Mouse (Mus musculus): ENCODE measurements around the gene Cobll1. TPM values are rescaled to one million over a fixed set of nuclear protein-coding genes. Genes with fewer than 3 reads are reported as not detected.

Gene Cobll1
- polyA plus RNA-seq, 1 experiment from 2014 or later = 23.8 TPM

DNA sequence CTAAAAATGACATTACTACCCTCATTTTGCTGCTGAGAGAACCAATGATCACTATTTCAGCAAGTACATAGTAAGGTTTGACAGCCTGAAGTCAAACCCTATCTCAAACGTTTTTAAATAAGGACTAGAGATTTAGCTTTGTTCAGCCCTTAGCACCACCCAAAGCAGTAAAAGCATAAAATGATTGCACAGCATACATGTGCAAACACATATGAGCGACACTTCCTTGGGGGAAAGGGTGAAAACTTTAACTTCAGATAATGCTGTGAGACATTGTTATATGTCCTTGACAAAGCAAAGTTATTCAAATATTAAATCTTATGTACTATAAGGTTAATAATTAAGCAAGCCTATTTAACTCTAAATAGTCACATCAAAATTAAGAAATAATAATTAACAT lies 18.2 kb upstream of the Cobll1 start:
- no peak for TF ChIP-seq CTCF (IDR thresholded peaks at IDR 0.05; ENCODE audit: low read depth)
- Histone ChIP-seq H3K9me3 (replicated peaks; ENCODE audit: low read length) (no peaks in the 10 kb centered on the region), H3K4me1 (replicated peaks; ENCODE audit: insufficient read depth, low read length) (no peaks in the 10 kb centered on the region), H3K4me2 (ENCODE audit: low read length) (no peak overlapping the region), H3K4me3 (replicated peaks; ENCODE audit: low read depth, low read length) (no peak overlapping the region), H3K36me3 (ENCODE audit: insufficient read depth, low read length) (no peaks in the 10 kb centered on the region), H3K27me3 (ENCODE audit: insufficient read depth, low read length) (no peaks in the 10 kb centered on the region), H3K9ac (ENCODE audit: low read depth, low read length) (no peak overlapping the region), H3K27ac (no peak overlapping the region)
- DNase-seq (ENCODE audit: low spot score) = no peak
- ATAC-seq (replicated peaks; ENCODE audit: low FRiP score, low read depth) = no peak
- 51% methylated on average over 2 of the region's 2 CpGs for WGBS

DNA sequence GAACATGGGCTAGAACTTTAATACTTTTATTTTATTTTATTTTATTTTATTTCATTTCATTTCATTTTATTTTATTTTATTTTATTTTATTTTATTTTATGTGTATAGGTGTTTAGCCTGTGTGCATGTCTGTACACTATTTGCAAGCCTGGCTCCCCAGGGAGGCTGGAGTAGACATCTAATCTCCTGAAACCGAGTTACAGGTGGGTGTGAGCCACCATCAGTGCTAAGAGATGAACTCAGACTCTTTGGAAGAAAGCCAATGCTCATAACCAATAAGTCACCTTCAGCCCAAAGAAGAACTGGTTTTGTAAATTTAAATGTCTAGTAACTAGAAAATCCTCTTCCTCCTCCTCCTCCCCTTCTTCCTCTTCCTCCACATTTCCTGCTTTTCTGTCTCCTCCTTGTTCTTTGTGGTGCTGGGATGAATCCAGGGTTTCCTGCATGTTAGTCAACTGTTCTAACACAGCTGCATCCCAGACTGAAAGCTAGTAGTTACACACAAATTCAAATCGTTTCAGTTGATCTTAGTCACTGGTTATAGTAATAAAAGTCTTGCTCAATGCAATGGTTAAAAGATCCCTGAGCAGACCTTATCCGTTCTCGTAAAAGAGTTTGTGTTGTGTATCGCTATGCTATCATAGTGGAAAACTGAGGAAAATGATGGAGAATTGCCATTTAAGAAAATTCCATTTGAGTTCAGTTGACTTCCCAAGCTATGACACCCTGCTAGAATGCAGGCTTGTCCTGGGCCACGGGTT lies 17.5 kb upstream of the Cobll1 start:
- WGBS = 64% methylated on average over 6 of the region's 6 CpGs
- Histone ChIP-seq H3K9me3 (replicated peaks; ENCODE audit: low read length) (no peaks in the 10 kb centered on the region), H3K27me3 (ENCODE audit: insufficient read depth, low read length) (no peaks in the 10 kb centered on the region), H3K4me1 (replicated peaks; ENCODE audit: insufficient read depth, low read length) (no peaks in the 10 kb centered on the region), H3K4me2 (ENCODE audit: low read length) (no peak overlapping the region), H3K36me3 (ENCODE audit: insufficient read depth, low read length) (no peaks in the 10 kb centered on the region), H3K9ac (ENCODE audit: low read depth, low read length) (no peak overlapping the region), H3K4me3 (replicated peaks; ENCODE audit: low read depth, low read length) (no peak overlapping the region), H3K27ac (no peak overlapping the region)
- ATAC-seq (replicated peaks; ENCODE audit: low FRiP score, low read depth) (no peak), DNase-seq (ENCODE audit: low spot score) (no peak)
- no peak for TF ChIP-seq CTCF (IDR thresholded peaks at IDR 0.05; ENCODE audit: low read depth)

- H3K4me1 ChIP-seq (replicated peaks; ENCODE audit: insufficient read depth, low read length) = no peaks in the 10 kb centered on the region
- DNase-seq (ENCODE audit: low spot score) (no peak), ATAC-seq (replicated peaks; ENCODE audit: low FRiP score, low read depth) (no peak)
- TF ChIP-seq CTCF (IDR thresholded peaks at IDR 0.05; ENCODE audit: low read depth) = no peak
- no peaks in the 10 kb centered on the region for H3K27me3 ChIP-seq (ENCODE audit: insufficient read depth, low read length)
- H3K27ac ChIP-seq = no peak overlapping the region
- no peaks in the 10 kb centered on the region for H3K36me3 ChIP-seq (ENCODE audit: insufficient read depth, low read length)
- H3K9ac ChIP-seq (ENCODE audit: low read depth, low read length) = no peak overlapping the region
- no peak overlapping the region for H3K4me3 ChIP-seq (replicated peaks; ENCODE audit: low read depth, low read length)
- H3K4me2 ChIP-seq (ENCODE audit: low read length) = no peak overlapping the region
- WGBS = 65% methylated on average over 5 of the region's 5 CpGs
- H3K9me3 ChIP-seq (replicated peaks; ENCODE audit: low read length) = no peaks in the 10 kb centered on the region
Observed at GRCm38 (mm10) chr2:65250589-65251104, 11.4 kb upstream of the Cobll1 start.

DNA sequence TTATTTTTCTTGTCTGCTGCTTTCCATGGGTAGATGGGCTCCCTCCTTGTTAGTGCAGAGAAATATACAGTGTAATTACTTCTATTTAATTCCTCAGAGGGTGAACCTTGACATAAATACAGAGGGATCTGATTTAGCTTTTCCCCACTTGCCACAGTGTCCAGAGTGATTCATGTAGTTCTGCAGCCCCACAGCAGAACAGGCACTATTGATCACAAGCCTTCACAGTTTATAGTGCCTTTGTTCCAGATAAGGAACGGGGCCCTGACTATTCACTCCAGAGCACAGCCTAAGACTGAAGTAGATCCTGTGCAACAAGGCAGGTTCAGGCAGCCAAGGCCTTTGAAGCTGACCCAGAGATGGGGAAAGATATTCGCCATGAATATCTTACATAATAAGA lies 10.4 kb upstream of the Cobll1 start:
- peak; percentile 9 for DNase-seq (ENCODE audit: low spot score)
- no peak for ATAC-seq (replicated peaks; ENCODE audit: low FRiP score, low read depth)
- WGBS = 32% methylated on average over 2 of the region's 2 CpGs
- no peak for TF ChIP-seq CTCF (IDR thresholded peaks at IDR 0.05; ENCODE audit: low read depth)
- no peaks in the 10 kb centered on the region for H3K27me3 ChIP-seq (ENCODE audit: insufficient read depth, low read length)
- H3K9ac ChIP-seq (ENCODE audit: low read depth, low read length) = no peak overlapping the region
- no peak overlapping the region for H3K4me3 ChIP-seq (replicated peaks; ENCODE audit: low read depth, low read length)
- no peak overlapping the region for H3K27ac ChIP-seq
- no peaks in the 10 kb centered on the region for H3K9me3 ChIP-seq (replicated peaks; ENCODE audit: low read length)
- no peaks in the 10 kb centered on the region for H3K4me1 ChIP-seq (replicated peaks; ENCODE audit: insufficient read depth, low read length)
- no peaks in the 10 kb centered on the region for H3K36me3 ChIP-seq (ENCODE audit: insufficient read depth, low read length)
- no peak overlapping the region for H3K4me2 ChIP-seq (ENCODE audit: low read length)

DNA sequence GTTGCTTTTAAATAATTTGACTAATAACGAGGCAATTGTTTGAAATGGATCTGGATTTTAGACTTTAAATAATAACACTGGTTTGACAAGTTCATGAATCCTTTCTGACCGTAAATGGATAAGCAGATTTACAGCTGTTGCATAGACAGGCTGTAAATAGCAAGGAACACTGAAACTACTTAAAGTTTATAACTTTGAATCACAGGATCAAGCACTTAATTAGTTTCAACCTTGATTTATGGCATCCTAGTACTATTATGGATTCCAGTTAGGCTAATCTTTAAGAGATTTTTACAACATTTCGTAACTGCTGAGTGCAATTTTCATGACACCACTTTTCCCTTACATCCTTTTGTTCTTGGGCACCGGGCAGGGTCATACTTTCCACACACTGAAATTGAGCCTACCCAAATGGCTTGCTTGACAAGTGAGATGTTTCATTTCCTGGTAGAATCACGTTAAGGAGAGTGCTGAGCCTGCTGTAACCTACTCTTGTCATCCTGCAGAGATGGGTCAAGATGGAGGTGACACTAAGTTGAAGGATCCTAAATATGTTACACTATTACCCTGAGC lies 1.1 kb upstream of the Cobll1 start:
- no peak for TF ChIP-seq CTCF (IDR thresholded peaks at IDR 0.05; ENCODE audit: low read depth)
- no peaks in the 10 kb centered on the region for H3K36me3 ChIP-seq (ENCODE audit: insufficient read depth, low read length)
- H3K4me2 ChIP-seq (ENCODE audit: low read length) = no peak overlapping the region
- H3K27me3 ChIP-seq (ENCODE audit: insufficient read depth, low read length) = no peaks in the 10 kb centered on the region
- WGBS = 23% methylated on average over 5 of the region's 5 CpGs
- H3K9me3 ChIP-seq (replicated peaks; ENCODE audit: low read length) = no peaks in the 10 kb centered on the region
- peak; percentile 68 for DNase-seq (ENCODE audit: low spot score)
- no peak overlapping the region for H3K9ac ChIP-seq (ENCODE audit: low read depth, low read length)
- no peak overlapping the region for H3K27ac ChIP-seq
- no peak for ATAC-seq (replicated peaks; ENCODE audit: low FRiP score, low read depth)
- H3K4me3 ChIP-seq (replicated peaks; ENCODE audit: low read depth, low read length) = no peak overlapping the region
- 0 out of 2 replicates have a peak, but pooled peaks cover 5% of the 10 kb centered on the region for H3K4me1 ChIP-seq (replicated peaks; ENCODE audit: insufficient read depth, low read length)

DNA sequence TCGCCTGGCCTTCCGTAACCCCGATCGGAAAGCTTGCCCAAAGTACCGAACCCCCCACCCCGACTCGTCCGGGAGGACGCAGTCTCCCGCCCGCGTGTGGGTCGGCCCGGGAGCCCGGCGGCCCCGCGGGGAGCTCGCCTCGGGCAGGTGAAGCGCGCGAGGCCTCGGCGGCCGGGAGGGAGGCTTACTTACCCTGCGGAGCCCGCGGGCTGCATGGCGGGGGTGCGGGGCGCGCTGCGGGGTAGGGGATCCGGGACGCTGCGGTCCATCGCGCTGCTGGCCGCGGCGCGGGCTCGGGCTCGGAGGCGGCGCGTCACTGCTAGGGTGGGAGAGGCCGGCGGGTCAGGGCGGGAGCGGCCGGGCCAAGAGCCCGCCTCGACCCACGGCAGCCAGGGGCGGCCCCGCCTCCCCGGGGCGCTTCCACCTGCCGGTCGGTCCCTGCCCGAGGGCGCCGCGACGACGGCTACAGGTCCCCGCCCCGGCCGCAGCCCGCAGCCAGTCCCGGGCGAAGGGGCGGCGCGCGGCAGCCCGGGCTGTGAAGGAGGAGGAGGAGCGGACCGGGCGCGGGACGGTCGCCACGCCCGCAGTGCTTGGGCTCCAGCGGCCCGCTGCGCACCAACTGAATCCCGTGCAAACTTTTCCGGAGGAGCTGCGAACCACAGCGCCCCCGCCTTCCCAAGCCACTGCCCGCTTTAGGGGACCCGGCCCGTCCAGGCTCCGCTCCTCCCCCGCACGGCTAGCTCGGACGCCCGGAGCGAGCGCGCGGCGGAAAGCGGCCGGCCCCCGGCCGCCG lies 836 bp downstream of the Cobll1 start:
- Histone ChIP-seq H3K9me3 (replicated peaks; ENCODE audit: low read length) (no peaks in the 10 kb centered on the region), H3K4me2 (ENCODE audit: low read length) (peak overlapping the region; percentile 94), H3K4me1 (replicated peaks; ENCODE audit: insufficient read depth, low read length) (0 out of 2 replicates have a peak, but pooled peaks cover 5% of the 10 kb centered on the region), H3K9ac (ENCODE audit: low read depth, low read length) (peak overlapping the region; percentile 90), H3K36me3 (ENCODE audit: insufficient read depth, low read length) (no peaks in the 10 kb centered on the region), H3K27me3 (ENCODE audit: insufficient read depth, low read length) (no peaks in the 10 kb centered on the region), H3K27ac (peak overlapping the region; percentile 99), H3K4me3 (replicated peaks; ENCODE audit: low read depth, low read length) (peak overlapping the region; percentile 82)
- TF ChIP-seq CTCF (IDR thresholded peaks at IDR 0.05; ENCODE audit: low read depth) = peak; percentile 12; the same call in 1 of the 2 replicates
- peak; percentile 81 for DNase-seq (ENCODE audit: low spot score)
- peak; percentile 91 for ATAC-seq (replicated peaks; ENCODE audit: low FRiP score, low read depth)
- WGBS = under 1% methylated on average over 100 of the region's 114 CpGs
